ENCODE assay signal across 28 mouse cellular contexts in genomic region chr1:71953292-71953691, GRCm38 (mm10).
DNase-seq lines count a peak whose midpoint lies in the region; ATAC-seq and TF ChIP-seq lines count a peak whose summit lies in the region.
"Had no signal": no experiment of that assay in that cellular context is flagged by ENCODE, and none has a peak within 500 bp of the region (broad histone marks: within the 10 kb centered on the region; RNA-seq: fewer than 3 reads in every experiment).

No protein-coding gene starts in this region.

- WGBS in lung, embryonic 16.5 days, result 58% methylated on average over 6 of the region's 6 CpGs
- 48% methylated on average over 6 of the region's 6 CpGs for WGBS in lung, adult 2 months
- 37% methylated on average over 6 of the region's 6 CpGs for WGBS in embryonic facial prominence, embryonic 12.5 days
- WGBS in limb, embryonic 14.5 days, result 51% methylated on average over 6 of the region's 6 CpGs
- WGBS in forebrain, embryonic 16.5 days, result 86% methylated on average over 6 of the region's 6 CpGs

- no peaks in the 10 kb centered on the region for H3K36me3 ChIP-seq in lung, embryonic 16.5 days (ENCODE audit: control insufficient read depth, insufficient read depth, low read length)
- no peaks in the 10 kb centered on the region for H3K36me3 ChIP-seq in embryonic facial prominence, embryonic 12.5 days
- no peaks in the 10 kb centered on the region for H3K36me3 ChIP-seq in limb, embryonic 14.5 days (ENCODE audit: control insufficient read depth, insufficient read depth, low read length)
- H3K36me3 ChIP-seq in forebrain, embryonic 16.5 days (ENCODE audit: control insufficient read depth, insufficient read depth), result no peaks in the 10 kb centered on the region
- H3K36me3 ChIP-seq: heart, embryonic 13.5 days; limb, embryonic 12.5 days; liver, embryonic 12.5 days; neural tube, embryonic 13.5 days had no signal

- no peak overlapping the region for H3K4me3 ChIP-seq in lung, embryonic 16.5 days (ENCODE audit: low read length)
- no peak overlapping the region for H3K4me3 ChIP-seq in lung, adult 2 months (replicated peaks; ENCODE audit: extremely low read depth, low read depth, low read length)
- no peak overlapping the region for H3K4me3 ChIP-seq in embryonic facial prominence, embryonic 12.5 days
- no peak overlapping the region for H3K4me3 ChIP-seq in limb, embryonic 14.5 days (replicated peaks; ENCODE audit: low read length)
- H3K4me3 ChIP-seq in forebrain, embryonic 16.5 days (replicated peaks; ENCODE audit: low read length), result no peak overlapping the region
- H3K4me3 ChIP-seq: forebrain, embryonic 13.5 days; heart, adult 2 months; heart, embryonic 13.5 days; limb, embryonic 12.5 days; liver, embryonic 12.5 days; neural tube, embryonic 13.5 days had no signal

- H3K9me3 ChIP-seq in lung, embryonic 16.5 days (ENCODE audit: control insufficient read depth, low read length), result no peaks in the 10 kb centered on the region
- H3K9me3 ChIP-seq in embryonic facial prominence, embryonic 12.5 days, result no peaks in the 10 kb centered on the region
- no peaks in the 10 kb centered on the region for H3K9me3 ChIP-seq in limb, embryonic 14.5 days (ENCODE audit: control insufficient read depth, low read length)
- H3K9me3 ChIP-seq in forebrain, embryonic 16.5 days (ENCODE audit: control insufficient read depth, low read length), result no peaks in the 10 kb centered on the region
- H3K9me3 ChIP-seq: forebrain, embryonic 13.5 days; heart, embryonic 13.5 days; limb, embryonic 12.5 days; liver, embryonic 12.5 days; neural tube, embryonic 13.5 days had no signal

- TF ChIP-seq CTCF in lung, adult 2 months (IDR thresholded peaks at IDR 0.05; ENCODE audit: insufficient read depth, low read length), result no peak

- H3K27me3 ChIP-seq in lung, embryonic 16.5 days (ENCODE audit: control insufficient read depth, insufficient read depth, low read depth, low read length), result no peaks in the 10 kb centered on the region
- H3K27me3 ChIP-seq in embryonic facial prominence, embryonic 12.5 days, result no peaks in the 10 kb centered on the region
- H3K27me3 ChIP-seq in limb, embryonic 14.5 days (ENCODE audit: control insufficient read depth, insufficient read depth, low read length), result no peaks in the 10 kb centered on the region
- no peaks in the 10 kb centered on the region for H3K27me3 ChIP-seq in forebrain, embryonic 16.5 days (replicated peaks; ENCODE audit: control insufficient read depth, insufficient read depth, low read length)
- H3K27me3 ChIP-seq: forebrain, embryonic 13.5 days; heart, embryonic 13.5 days; limb, embryonic 12.5 days; liver, embryonic 12.5 days; neural tube, embryonic 13.5 days had no signal

- no peak for TF ChIP-seq POLR2A in lung, adult 2 months (IDR thresholded peaks at IDR 0.05; ENCODE audit: borderline replicate concordance, extremely low read depth, low read depth, low read length)
- no peak for TF ChIP-seq POLR2A in limb, embryonic 14.5 days (IDR thresholded peaks at IDR 0.05; ENCODE audit: borderline replicate concordance, extremely low read depth, insufficient read depth, insufficient read length)

- ATAC-seq in lung, embryonic 16.5 days (ENCODE audit: low read depth), result 0 out of 2 replicates have a peak, but pooled peaks have one; percentile 4
- ATAC-seq in embryonic facial prominence, embryonic 12.5 days (ENCODE audit: insufficient number of reproducible peaks, insufficient read depth, low FRiP score, low TSS enrichment), result no peak
- peak; percentile 37; the same call in 1 of the 2 replicates for ATAC-seq in limb, embryonic 14.5 days (ENCODE audit: low FRiP score, low read depth)
- ATAC-seq in forebrain, embryonic 16.5 days, result no peak
- ATAC-seq: CD4-positive, CD25-positive, alpha-beta regulatory T cell, adult 4 months; forebrain, embryonic 13.5 days; intestine, postnatal 0 days; liver, embryonic 12.5 days; liver, postnatal 0 days had no signal

- no peak overlapping the region for H3K4me2 ChIP-seq in lung, embryonic 16.5 days (ENCODE audit: low read depth, low read length)
- H3K4me2 ChIP-seq in embryonic facial prominence, embryonic 12.5 days (replicated peaks), result no peak overlapping the region
- H3K4me2 ChIP-seq in limb, embryonic 14.5 days (replicated peaks; ENCODE audit: low read depth, low read length, severe bottlenecking), result no peak overlapping the region
- H3K4me2 ChIP-seq in forebrain, embryonic 16.5 days (ENCODE audit: low read length), result no peak overlapping the region
- H3K4me2 ChIP-seq: forebrain, embryonic 13.5 days; heart, embryonic 13.5 days; hindbrain, embryonic 14.5 days; limb, embryonic 12.5 days; liver, embryonic 12.5 days; midbrain, embryonic 11.5 days; neural tube, embryonic 13.5 days had no signal

- no peak overlapping the region for H3K9ac ChIP-seq in lung, embryonic 16.5 days (ENCODE audit: low read length)
- no peak overlapping the region for H3K9ac ChIP-seq in embryonic facial prominence, embryonic 12.5 days
- no peak overlapping the region for H3K9ac ChIP-seq in limb, embryonic 14.5 days (ENCODE audit: low read depth, low read length, severe bottlenecking)
- H3K9ac ChIP-seq in forebrain, embryonic 16.5 days (replicated peaks; ENCODE audit: low read depth, low read length), result no peak overlapping the region
- H3K9ac ChIP-seq: forebrain, embryonic 13.5 days; heart, embryonic 13.5 days; hindbrain, embryonic 14.5 days; limb, embryonic 12.5 days; liver, embryonic 12.5 days; liver, postnatal 0 days; neural tube, embryonic 13.5 days had no signal

- intact Hi-C loops in left cerebral cortex, postnatal 36 days (cut with DNase I), result no loop called here

- H3K4me1 ChIP-seq in lung, embryonic 16.5 days (replicated peaks; ENCODE audit: control insufficient read depth, insufficient read depth, low read length), result no peaks in the 10 kb centered on the region
- no peaks in the 10 kb centered on the region for H3K4me1 ChIP-seq in lung, adult 2 months (ENCODE audit: control insufficient read depth, insufficient read depth, low read length)
- H3K4me1 ChIP-seq in embryonic facial prominence, embryonic 12.5 days, result peaks cover 8% of the 10 kb centered on the region; the same call in 1 of the 2 replicates
- peaks cover 5% of the 10 kb centered on the region; the same call in 1 of the 2 replicates for H3K4me1 ChIP-seq in limb, embryonic 14.5 days (ENCODE audit: control insufficient read depth, insufficient read depth, low read length)
- no peaks in the 10 kb centered on the region for H3K4me1 ChIP-seq in forebrain, embryonic 16.5 days (replicated peaks; ENCODE audit: control insufficient read depth, insufficient read depth, low read length)
- H3K4me1 ChIP-seq: forebrain, embryonic 13.5 days; limb, embryonic 12.5 days; neural tube, embryonic 13.5 days had no signal

- no peak for DNase-seq in lung, adult 2 months
- peak; percentile 33 for DNase-seq in limb, embryonic 14.5 days (ENCODE audit: low spot score)
- no peak for DNase-seq in left cerebral cortex, postnatal 36 days (ENCODE audit: low spot score in 2 of 2)
- no peak for DNase-seq in thymus, postnatal 36 days
- DNase-seq: adrenal gland, postnatal 14 days; cerebellum, adult 11 months; cerebellum, adult 9-11 months; gastrocnemius, postnatal 36 days; heart, adult 2 months; heart, postnatal 10 days; kidney, adult 9 months; kidney, postnatal 10 days; layer of hippocampus, postnatal 36 days; liver, postnatal 0 days; lung, postnatal 14 days; right cerebral cortex, postnatal 4 days had no signal

- no peak overlapping the region for H3K27ac ChIP-seq in lung, embryonic 16.5 days (ENCODE audit: low read length)
- H3K27ac ChIP-seq in embryonic facial prominence, embryonic 12.5 days, result peak overlapping the region; percentile 46; the same call in 1 of the 2 replicates
- no peak overlapping the region for H3K27ac ChIP-seq in limb, embryonic 14.5 days (replicated peaks; ENCODE audit: low read depth, low read length)
- H3K27ac ChIP-seq in forebrain, embryonic 16.5 days (ENCODE audit: low read length), result no peak overlapping the region
- H3K27ac ChIP-seq: forebrain, embryonic 13.5 days; heart, adult 2 months; heart, embryonic 13.5 days; hindbrain, embryonic 14.5 days; limb, embryonic 12.5 days; liver, embryonic 12.5 days; neural tube, embryonic 13.5 days had no signal

Comparison
In these comparisons a context has a peak if more than half of its experiments do, and no peak if none do; other contexts are left out.
1. ATAC-seq: peak in lung, embryonic 16.5 days (single experiment) and limb, embryonic 14.5 days (single experiment); none in embryonic facial prominence, embryonic 12.5 days (single experiment) and forebrain, embryonic 16.5 days (single experiment).